Mouse (Mus musculus) bone marrow, adult 2 months (tissue): Measurements from ENCODE around the gene Gm21094. TPM values are rescaled to one million over a fixed set of nuclear protein-coding genes. Genes with fewer than 3 reads are reported as not detected.
"Not testable (repeated sequence)": the region's sequence is repeated elsewhere in the genome, so short reads cannot be mapped to it uniquely, and the experiment has no call there.

Experiments
- H3K27ac ChIP-seq: fragments of 200-500 bp; 2 replicates; pipeline ENCODE4 v1.5.1; 2012; ENCODE audit warnings: low read depth, mild to moderate bottlenecking, control low read depth, inconsistent platforms, low read length; ENCODE audit not compliant: control insufficient read depth, poor library complexity, insufficient read depth
- H3K4me1 ChIP-seq: fragments of 200-500 bp; 2 replicates; pipeline ENCODE4 v1.6.1; 2011; ENCODE audit warnings: low read length; ENCODE audit not compliant: control insufficient read depth, insufficient read depth
- H3K4me3 ChIP-seq: fragments of 200-500 bp; replicated peaks from 2 replicates; pipeline ENCODE3; 2011; ENCODE audit warnings: mild to moderate bottlenecking, low read depth, low read length, control low read depth; ENCODE audit not compliant: control insufficient read depth
- WGBS: fragments of 180-500 bp; shearing (Covaris S2); methylation state at CpG from one replicate; pipeline ENCODE4 v1.1.7; 2018; 5-methylcytosine and 5-hydroxymethylcytosine counted together
- polyA plus RNA-seq: library from polyadenylated mRNA; stranded (reverse); fragments of >200 nt; gene quantifications from 2 replicates; pipeline ENCODE4 v1.2.4, GENCODE M21; 2011; ENCODE audit warnings: low replicate concordance; ENCODE audit not compliant: missing spikeins, insufficient read depth, insufficient read length

Gene Gm21094
- not detected in 2 replicates for polyA plus RNA-seq

GRCm38 (mm10) chrY:32620343-32620742 lies at the start of gene Gm21094:
Gm21094 (minus strand) TSS chrY:32620443.
- WGBS = no CpG with 5 or more reads among the region's 8 CpGs
- not testable (repeated sequence) for H3K4me1 ChIP-seq, H3K4me3 ChIP-seq, H3K27ac ChIP-seq
